Mouse (Mus musculus): ENCODE measurements at regions not wholly inside any gene's neighbourhood (a gene's known extent, or its start where the extent isn't known, plus 50 kb on each side); places are given as distances from the start of the nearest gene placed in this dataset.

DNA sequence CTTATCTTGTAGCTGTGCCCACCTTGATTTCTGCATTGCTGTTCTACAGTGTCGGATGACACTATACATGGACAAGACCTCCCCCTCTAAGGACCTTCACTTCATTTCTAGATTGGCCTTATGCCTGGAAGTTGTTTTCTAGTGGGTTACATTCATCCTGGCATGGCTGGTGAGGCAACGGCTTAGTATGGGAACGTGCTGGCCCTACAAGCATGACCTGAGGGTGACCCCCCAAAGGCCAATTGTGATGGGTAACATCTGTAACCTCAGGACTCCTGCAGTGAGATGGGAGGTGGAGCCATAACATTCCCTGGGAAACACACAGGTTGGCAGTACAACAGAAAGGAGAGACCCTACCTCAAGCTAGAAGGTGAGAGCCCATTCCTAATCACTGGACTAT lies 139.7 kb downstream of the Foxb1 start:
- TF ChIP-seq CTCF (conservative IDR thresholded peaks at IDR 0.05 in 1 of 2, IDR thresholded peaks at IDR 0.05 in 1 of 2; ENCODE audit: low read depth in 2 of 2, low read length in 2 of 2): no peak
- no peak for TF ChIP-seq USF1 (IDR thresholded peaks at IDR 0.05; ENCODE audit: low read depth, low read length)
- no peak for TF ChIP-seq POLR2A (IDR thresholded peaks at IDR 0.05; ENCODE audit: low read depth, low read length)
- no peak for TF ChIP-seq EP300 (IDR thresholded peaks at IDR 0.05; ENCODE audit: low read length)
- TF ChIP-seq NRF1 (IDR thresholded peaks at IDR 0.05; ENCODE audit: low read depth, low read length): no peak
- TF ChIP-seq E2F4 (IDR thresholded peaks at IDR 0.05; ENCODE audit: insufficient replicate concordance, low read depth, low read length): no peak
- TF ChIP-seq UBTF (IDR thresholded peaks at IDR 0.05; ENCODE audit: low read depth, low read length): no peak
- no peak for TF ChIP-seq ZNF384 (IDR thresholded peaks at IDR 0.05; ENCODE audit: low read depth, low read length)
- TF ChIP-seq NELFE (IDR thresholded peaks at IDR 0.05; ENCODE audit: low read depth, low read length): no peak
- no peak for TF ChIP-seq HCFC1 (IDR thresholded peaks at IDR 0.05; ENCODE audit: low read depth, low read length)

Data from CH12.LX (cell line).